8 mouse cellular contexts compared by ENCODE assay signal in the genomic region with DNA sequence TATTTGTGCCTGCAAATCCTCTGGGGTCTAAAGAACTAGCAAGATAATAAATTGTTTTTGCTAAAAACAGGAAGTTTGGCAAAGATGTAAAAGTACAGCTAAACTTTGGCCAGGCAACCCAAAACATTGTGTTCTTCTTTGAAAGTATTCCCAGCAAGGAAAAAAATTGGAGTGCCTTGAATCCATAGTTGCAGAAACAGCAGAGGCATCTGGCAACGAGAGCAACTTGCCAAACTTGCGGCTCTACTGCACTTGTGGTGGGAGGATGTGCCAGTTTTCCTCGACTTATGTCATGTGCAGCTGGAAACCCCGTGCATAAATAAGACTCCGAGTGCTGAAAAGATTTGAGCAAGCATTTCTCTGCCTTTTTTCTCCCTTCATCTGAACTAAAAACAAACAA.
DNase-seq lines count a peak whose midpoint lies in the region; ATAC-seq and TF ChIP-seq lines count a peak whose summit lies in the region.

No protein-coding gene starts in this region.

- peak; percentile 79 for DNase-seq in forebrain, embryonic 14.5 days (ENCODE audit: low spot score)
- no peak for DNase-seq in forebrain, embryonic 11.5 days (ENCODE audit: low spot score)
- peak; percentile 86 for DNase-seq in brain, embryonic 14.5 days (ENCODE audit: low read depth)
- DNase-seq in gastrocnemius, postnatal 14 days: peak; percentile 69
- DNase-seq in layer of hippocampus, adult 18-20 months (ENCODE audit: low spot score in 2 of 2): peak; percentile 35 to 69
- DNase-seq in lung, postnatal 14 days: peak; percentile 48
- no peak for DNase-seq in thymus, adult 2 months

- H3K9me3 ChIP-seq in forebrain, embryonic 14.5 days (replicated peaks; ENCODE audit: control insufficient read depth, low read length): no peaks in the 10 kb centered on the region
- no peaks in the 10 kb centered on the region for H3K9me3 ChIP-seq in forebrain, embryonic 11.5 days (ENCODE audit: control insufficient read depth, low read length)
- H3K9me3 ChIP-seq in intestine, embryonic 15.5 days: no peaks in the 10 kb centered on the region

- TF ChIP-seq POLR2A in brain, embryonic 14.5 days (IDR thresholded peaks at IDR 0.05; ENCODE audit: borderline replicate concordance, extremely low read depth, insufficient read depth, insufficient read length, poor library complexity, severe bottlenecking): no peak
- no peak for TF ChIP-seq POLR2A in thymus, adult 2 months (IDR thresholded peaks at IDR 0.05; ENCODE audit: control insufficient read depth, extremely low read depth, insufficient read depth, low read length, poor library complexity)

- H3K27ac ChIP-seq in forebrain, embryonic 14.5 days (ENCODE audit: low read depth, low read length): no peak overlapping the region
- no peak overlapping the region for H3K27ac ChIP-seq in forebrain, embryonic 11.5 days (ENCODE audit: low read depth, low read length)
- no peak overlapping the region for H3K27ac ChIP-seq in intestine, embryonic 15.5 days
- no peak overlapping the region for H3K27ac ChIP-seq in thymus, adult 2 months (ENCODE audit: control insufficient read depth, insufficient read depth, low read length)

- no peak overlapping the region for H3K9ac ChIP-seq in forebrain, embryonic 14.5 days (ENCODE audit: low read length)
- no peak overlapping the region for H3K9ac ChIP-seq in forebrain, embryonic 11.5 days (ENCODE audit: low read length)
- no peak overlapping the region for H3K9ac ChIP-seq in intestine, embryonic 15.5 days

- no peaks in the 10 kb centered on the region for H3K36me3 ChIP-seq in forebrain, embryonic 14.5 days (ENCODE audit: control insufficient read depth, insufficient read depth, low read length)
- no peaks in the 10 kb centered on the region for H3K36me3 ChIP-seq in forebrain, embryonic 11.5 days (ENCODE audit: control insufficient read depth, insufficient read depth, low read length)
- no peaks in the 10 kb centered on the region for H3K36me3 ChIP-seq in intestine, embryonic 15.5 days
- H3K36me3 ChIP-seq in thymus, adult 2 months (ENCODE audit: control insufficient read depth, insufficient read depth, low read length): no peaks in the 10 kb centered on the region

- WGBS in forebrain, embryonic 14.5 days: 25% methylated on average over 5 of the region's 5 CpGs
- WGBS in forebrain, embryonic 11.5 days: 61% methylated on average over 5 of the region's 5 CpGs
- WGBS in intestine, embryonic 15.5 days: 40% methylated on average over 5 of the region's 5 CpGs
- WGBS in thymus, adult 2 months: 78% methylated on average over 5 of the region's 5 CpGs

- H3K4me1 ChIP-seq in forebrain, embryonic 14.5 days (ENCODE audit: control insufficient read depth, insufficient read depth, low read length): peaks cover 5% of the 10 kb centered on the region; the same call in 1 of the 2 replicates
- H3K4me1 ChIP-seq in forebrain, embryonic 11.5 days (replicated peaks; ENCODE audit: control insufficient read depth, insufficient read depth, low read length): no peaks in the 10 kb centered on the region
- 0 out of 2 replicates have a peak, but pooled peaks cover 7% of the 10 kb centered on the region for H3K4me1 ChIP-seq in intestine, embryonic 15.5 days (replicated peaks)
- no peaks in the 10 kb centered on the region for H3K4me1 ChIP-seq in thymus, adult 2 months (replicated peaks; ENCODE audit: control insufficient read depth, insufficient read depth, low read length)

- no peak overlapping the region for H3K4me3 ChIP-seq in forebrain, embryonic 14.5 days (ENCODE audit: low read depth, low read length)
- no peak overlapping the region for H3K4me3 ChIP-seq in forebrain, embryonic 11.5 days (ENCODE audit: low read depth, low read length)
- no peak overlapping the region for H3K4me3 ChIP-seq in intestine, embryonic 15.5 days (replicated peaks)
- no peak overlapping the region for H3K4me3 ChIP-seq in thymus, adult 2 months (ENCODE audit: control insufficient read depth, insufficient read depth, low read length)

- TF ChIP-seq CTCF in brain, embryonic 14.5 days (IDR thresholded peaks at IDR 0.05; ENCODE audit: borderline replicate concordance, extremely low read depth, insufficient read depth, insufficient read length): no peak
- no peak for TF ChIP-seq CTCF in thymus, adult 2 months (IDR thresholded peaks at IDR 0.05; ENCODE audit: borderline replicate concordance, control insufficient read depth, extremely low read depth, insufficient read depth, low read length, poor library complexity)

- ATAC-seq in forebrain, embryonic 14.5 days: peak; percentile 50; the same call in 1 of the 2 replicates
- no peak for ATAC-seq in forebrain, embryonic 11.5 days (replicated peaks; ENCODE audit: low FRiP score)
- ATAC-seq in intestine, embryonic 15.5 days: no peak

- H3K4me2 ChIP-seq in forebrain, embryonic 14.5 days (ENCODE audit: low read length): no peak overlapping the region
- no peak overlapping the region for H3K4me2 ChIP-seq in forebrain, embryonic 11.5 days (ENCODE audit: low read depth, low read length, severe bottlenecking)
- H3K4me2 ChIP-seq in intestine, embryonic 15.5 days (replicated peaks): no peak overlapping the region

- intact Hi-C loops in gastrocnemius, postnatal 14 days (cut with DNase I; ENCODE audit: low total_unique reads): no loop called here

- H3K27me3 ChIP-seq in forebrain, embryonic 14.5 days (replicated peaks; ENCODE audit: control insufficient read depth, insufficient read depth, low read length): no peaks in the 10 kb centered on the region
- peaks cover 2% of the 10 kb centered on the region; the same call in 1 of the 2 replicates for H3K27me3 ChIP-seq in forebrain, embryonic 11.5 days (ENCODE audit: control insufficient read depth, insufficient read depth, low read length)
- H3K27me3 ChIP-seq in intestine, embryonic 15.5 days (replicated peaks): no peaks in the 10 kb centered on the region
- H3K27me3 ChIP-seq in thymus, adult 2 months (ENCODE audit: control insufficient read depth, insufficient read depth, low read length): no peaks in the 10 kb centered on the region

Comparison
In these comparisons a context has a peak if more than half of its experiments do, and no peak if none do; other contexts are left out.
1. DNase-seq: peak in forebrain, embryonic 14.5 days (single experiment), brain, embryonic 14.5 days (single experiment), gastrocnemius, postnatal 14 days (single experiment), layer of hippocampus, adult 18-20 months (2 of 2) and lung, postnatal 14 days (single experiment); none in forebrain, embryonic 11.5 days (single experiment) and thymus, adult 2 months (single experiment).